Mouse (Mus musculus): Measurements from ENCODE around the gene Hmgn3. TPM values are rescaled to one million over a fixed set of nuclear protein-coding genes. Genes with fewer than 3 reads are reported as not detected.

Gene Hmgn3
- polyA plus RNA-seq, 1 experiment from 2014 or later = 207 TPM

GRCm38 (mm10) chr9:83094649-83095336, 51.7 kb downstream of the Hmgn3 start:
- Histone ChIP-seq H3K9me3 (ENCODE audit: control insufficient read depth, low read length) (no peaks in the 10 kb centered on the region), H3K27me3 (ENCODE audit: control insufficient read depth, insufficient read depth, low read length) (no peaks in the 10 kb centered on the region), H3K4me1 (replicated peaks; ENCODE audit: control insufficient read depth, insufficient read depth, low read length) (peaks cover 10% of the 10 kb centered on the region; the same call in 1 of the 2 replicates), H3K36me3 (ENCODE audit: control insufficient read depth, insufficient read depth, low read length) (no peaks in the 10 kb centered on the region), H3K4me2 (ENCODE audit: low read depth, low read length, severe bottlenecking) (no peak overlapping the region), H3K9ac (ENCODE audit: low read length) (no peak overlapping the region), H3K27ac (ENCODE audit: low read depth, low read length) (no peak overlapping the region), H3K4me3 (ENCODE audit: low read depth, low read length) (no peak overlapping the region)
- ATAC-seq (replicated peaks; ENCODE audit: low FRiP score) (no peak), DNase-seq (ENCODE audit: low spot score) (no peak)
- 83% methylated on average over 3 of the region's 3 CpGs for WGBS

GRCm38 (mm10) chr9:83083790-83084469, 62.6 kb downstream of the Hmgn3 start:
- Histone ChIP-seq H3K9ac (ENCODE audit: low read length) (no peak overlapping the region), H3K36me3 (ENCODE audit: control insufficient read depth, insufficient read depth, low read length) (no peaks in the 10 kb centered on the region), H3K27ac (ENCODE audit: low read depth, low read length) (no peak overlapping the region), H3K4me2 (ENCODE audit: low read depth, low read length, severe bottlenecking) (no peak overlapping the region), H3K9me3 (ENCODE audit: control insufficient read depth, low read length) (no peaks in the 10 kb centered on the region), H3K4me3 (ENCODE audit: low read depth, low read length) (no peak overlapping the region), H3K27me3 (ENCODE audit: control insufficient read depth, insufficient read depth, low read length) (no peaks in the 10 kb centered on the region), H3K4me1 (replicated peaks; ENCODE audit: control insufficient read depth, insufficient read depth, low read length) (no peaks in the 10 kb centered on the region)
- DNase-seq (ENCODE audit: low spot score) = no peak
- ATAC-seq (replicated peaks; ENCODE audit: low FRiP score) = no peak
- WGBS = 79% methylated on average over 7 of the region's 7 CpGs

GRCm38 (mm10) chr9:83083091-83083490, 63.4 kb downstream of the Hmgn3 start:
- Histone ChIP-seq H3K4me3 (ENCODE audit: low read depth, low read length) (no peak overlapping the region), H3K36me3 (ENCODE audit: control insufficient read depth, insufficient read depth, low read length) (no peaks in the 10 kb centered on the region), H3K9me3 (ENCODE audit: control insufficient read depth, low read length) (no peaks in the 10 kb centered on the region), H3K27ac (ENCODE audit: low read depth, low read length) (no peak overlapping the region), H3K4me2 (ENCODE audit: low read depth, low read length, severe bottlenecking) (no peak overlapping the region), H3K27me3 (ENCODE audit: control insufficient read depth, insufficient read depth, low read length) (no peaks in the 10 kb centered on the region), H3K4me1 (replicated peaks; ENCODE audit: control insufficient read depth, insufficient read depth, low read length) (no peaks in the 10 kb centered on the region), H3K9ac (ENCODE audit: low read length) (no peak overlapping the region)
- ATAC-seq (replicated peaks; ENCODE audit: low FRiP score) = no peak
- WGBS = 62% methylated on average over 5 of the region's 5 CpGs
- no peak for DNase-seq (ENCODE audit: low spot score)

- Histone ChIP-seq H3K4me1 (replicated peaks; ENCODE audit: control insufficient read depth, insufficient read depth, low read length) (no peaks in the 10 kb centered on the region), H3K4me2 (ENCODE audit: low read depth, low read length, severe bottlenecking) (no peak overlapping the region), H3K4me3 (ENCODE audit: low read depth, low read length) (no peak overlapping the region), H3K27me3 (ENCODE audit: control insufficient read depth, insufficient read depth, low read length) (no peaks in the 10 kb centered on the region), H3K9me3 (ENCODE audit: control insufficient read depth, low read length) (no peaks in the 10 kb centered on the region), H3K36me3 (ENCODE audit: control insufficient read depth, insufficient read depth, low read length) (no peaks in the 10 kb centered on the region), H3K27ac (ENCODE audit: low read depth, low read length) (no peak overlapping the region), H3K9ac (ENCODE audit: low read length) (no peak overlapping the region)
- ATAC-seq (replicated peaks; ENCODE audit: low FRiP score) = no peak
- no peak for DNase-seq (ENCODE audit: low spot score)
- 57% methylated on average over 6 of the region's 6 CpGs for WGBS
Observed at GRCm38 (mm10) chr9:83082296-83082695, 64.2 kb downstream of the Hmgn3 start.

- DNase-seq (ENCODE audit: low spot score) (no peak), ATAC-seq (replicated peaks; ENCODE audit: low FRiP score) (no peak)
- H3K4me3 ChIP-seq (ENCODE audit: low read depth, low read length) = no peak overlapping the region
- H3K9me3 ChIP-seq (ENCODE audit: control insufficient read depth, low read length) = no peaks in the 10 kb centered on the region
- 94% methylated on average over 3 of the region's 3 CpGs for whole genome bisulfite sequencing
- no peak overlapping the region for H3K27ac ChIP-seq (ENCODE audit: low read depth, low read length)
- H3K4me1 ChIP-seq (replicated peaks; ENCODE audit: control insufficient read depth, insufficient read depth, low read length) = no peaks in the 10 kb centered on the region
- no peaks in the 10 kb centered on the region for H3K27me3 ChIP-seq (ENCODE audit: control insufficient read depth, insufficient read depth, low read length)
- H3K4me2 ChIP-seq (ENCODE audit: low read depth, low read length, severe bottlenecking) = no peak overlapping the region
- H3K36me3 ChIP-seq (ENCODE audit: control insufficient read depth, insufficient read depth, low read length) = no peaks in the 10 kb centered on the region
- H3K9ac ChIP-seq (ENCODE audit: low read length) = no peak overlapping the region
Observed at GRCm38 (mm10) chr9:83079724-83080123, 66.8 kb downstream of the Hmgn3 start.

- ATAC-seq (replicated peaks; ENCODE audit: low FRiP score) = no peak
- no peak for DNase-seq (ENCODE audit: low spot score)
- Histone ChIP-seq H3K4me1 (replicated peaks; ENCODE audit: control insufficient read depth, insufficient read depth, low read length) (no peaks in the 10 kb centered on the region), H3K4me2 (ENCODE audit: low read depth, low read length, severe bottlenecking) (no peak overlapping the region), H3K36me3 (ENCODE audit: control insufficient read depth, insufficient read depth, low read length) (no peaks in the 10 kb centered on the region), H3K9ac (ENCODE audit: low read length) (no peak overlapping the region), H3K27ac (ENCODE audit: low read depth, low read length) (no peak overlapping the region), H3K9me3 (ENCODE audit: control insufficient read depth, low read length) (no peaks in the 10 kb centered on the region), H3K4me3 (ENCODE audit: low read depth, low read length) (no peak overlapping the region), H3K27me3 (ENCODE audit: control insufficient read depth, insufficient read depth, low read length) (no peaks in the 10 kb centered on the region)
- 89% methylated on average over 5 of the region's 5 CpGs for WGBS
Observed at GRCm38 (mm10) chr9:83068246-83068645, 78.2 kb downstream of the Hmgn3 start.

- H3K27me3 ChIP-seq (ENCODE audit: control insufficient read depth, insufficient read depth, low read length) = no peaks in the 10 kb centered on the region
- no peak overlapping the region for H3K9ac ChIP-seq (ENCODE audit: low read length)
- ATAC-seq (replicated peaks; ENCODE audit: low FRiP score) (no peak), DNase-seq (ENCODE audit: low spot score) (no peak)
- WGBS = 81% methylated on average over 11 of the region's 11 CpGs
- H3K4me1 ChIP-seq (replicated peaks; ENCODE audit: control insufficient read depth, insufficient read depth, low read length) = no peaks in the 10 kb centered on the region
- H3K4me3 ChIP-seq (ENCODE audit: low read depth, low read length) = no peak overlapping the region
- H3K27ac ChIP-seq (ENCODE audit: low read depth, low read length) = no peak overlapping the region
- H3K9me3 ChIP-seq (ENCODE audit: control insufficient read depth, low read length) = no peaks in the 10 kb centered on the region
- H3K36me3 ChIP-seq (ENCODE audit: control insufficient read depth, insufficient read depth, low read length) = no peaks in the 10 kb centered on the region
- H3K4me2 ChIP-seq (ENCODE audit: low read depth, low read length, severe bottlenecking) = no peak overlapping the region
Observed at GRCm38 (mm10) chr9:83061289-83061688, 85.2 kb downstream of the Hmgn3 start.

Measured in forebrain, embryonic 11.5 days (tissue).